Mouse (Mus musculus) forebrain, embryonic 12.5 days (tissue): ENCODE measurements at regions not wholly inside any gene's neighbourhood (a gene's known extent, or its start where the extent isn't known, plus 50 kb on each side); places are given as distances from the start of the nearest gene placed in this dataset.

Experiments used
- ATAC-seq: fragments of 200-750 bp; cut with Nextera tagmentation; 2 replicates; pipeline ENCODE4 v1.8.0; 2017; ENCODE audit warnings: moderate TSS enrichment; ENCODE audit not compliant: low FRiP score
- H3K27ac ChIP-seq: fragments of 300-500 bp; sonication (generic); 2 replicates; pipeline ENCODE4 v1.5.1; 2016; ENCODE audit warnings: mild to moderate bottlenecking
- H3K27me3 ChIP-seq: fragments of 300-500 bp; sonication (generic); 2 replicates; pipeline ENCODE4 v1.6.1; 2016; ENCODE audit warnings: mild to moderate bottlenecking
- H3K36me3 ChIP-seq: fragments of 300-500 bp; sonication (generic); replicated peaks from 2 replicates; pipeline ENCODE4 v1.6.1; 2016; ENCODE audit warnings: mild to moderate bottlenecking
- H3K4me1 ChIP-seq: fragments of 300-500 bp; sonication (generic); 2 replicates; pipeline ENCODE4 v1.6.1; 2016
- H3K4me2 ChIP-seq: fragments of 300-500 bp; sonication (generic); 2 replicates; pipeline ENCODE4 v1.6.1; 2016; ENCODE audit warnings: mild to moderate bottlenecking, moderate library complexity
- H3K4me3 ChIP-seq: fragments of 300-500 bp; sonication (generic); replicated peaks from 2 replicates; pipeline ENCODE4 v1.5.1; 2016; ENCODE audit warnings: mild to moderate bottlenecking
- H3K9ac ChIP-seq: fragments of 300-500 bp; sonication (generic); 2 replicates; pipeline ENCODE4 v1.6.1; 2016; ENCODE audit warnings: mild to moderate bottlenecking
- H3K9me3 ChIP-seq: fragments of 300-500 bp; sonication (generic); 2 replicates; pipeline ENCODE4 v1.6.1; 2016
- WGBS: fragments of 180-500 bp; shearing (Covaris S2); methylation state at CpG from one replicate; pipeline ENCODE4 v1.1.7; 2016; 5-methylcytosine and 5-hydroxymethylcytosine counted together

DNA sequence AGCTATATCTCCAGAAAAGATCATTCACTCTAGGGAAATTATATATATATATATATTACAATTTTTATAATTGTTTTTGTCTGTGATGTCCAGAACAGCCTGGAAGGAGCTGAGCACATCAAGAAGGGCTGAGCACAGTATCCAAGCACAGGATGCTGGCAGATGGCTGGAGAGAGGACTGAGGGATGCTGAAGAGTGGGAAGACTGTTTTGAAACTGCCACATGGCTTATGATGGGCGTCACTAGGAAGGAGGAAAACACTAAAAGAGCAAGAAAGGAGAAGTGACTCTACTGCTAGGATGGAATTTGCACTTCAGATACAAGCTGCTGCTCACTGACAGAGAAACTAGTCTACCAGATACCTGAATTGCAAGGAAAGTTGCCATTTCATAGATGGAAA is 50.4 kb upstream of the Atg10 start:
- no peak for ATAC-seq
- H3K27ac ChIP-seq: no peak overlapping the region
- WGBS: 62% methylated on average over 1 of the region's 1 CpGs
- no peaks in the 10 kb centered on the region for H3K27me3 ChIP-seq
- no peaks in the 10 kb centered on the region for H3K36me3 ChIP-seq
- no peak overlapping the region for H3K4me3 ChIP-seq
- H3K4me1 ChIP-seq: no peaks in the 10 kb centered on the region; the same call in 1 of the 2 replicates
- no peaks in the 10 kb centered on the region for H3K9me3 ChIP-seq
- no peak overlapping the region for H3K9ac ChIP-seq
- H3K4me2 ChIP-seq: no peak overlapping the region

DNA sequence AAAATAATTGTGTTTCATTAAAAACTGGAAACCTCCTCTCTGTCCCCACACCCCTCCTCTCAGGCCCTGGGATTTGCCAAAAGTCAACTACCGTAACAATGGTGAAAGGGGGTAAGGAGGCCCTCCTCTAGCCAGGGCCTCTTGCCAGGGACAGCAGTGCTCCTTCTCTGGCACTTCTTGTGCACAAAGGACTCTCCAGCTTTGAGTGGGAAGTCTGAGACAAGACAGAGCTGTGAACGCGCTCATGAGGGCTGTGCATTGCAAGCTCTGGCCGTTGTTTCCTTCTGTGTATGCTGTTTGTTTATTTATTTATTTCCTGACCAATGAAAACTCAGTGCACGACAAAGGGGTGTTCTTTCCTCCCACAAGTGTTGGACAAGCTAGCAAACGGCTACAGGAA is 50.8 kb upstream of the Atg10 start:
- no peaks in the 10 kb centered on the region for H3K27me3 ChIP-seq
- no peaks in the 10 kb centered on the region for H3K9me3 ChIP-seq
- H3K4me1 ChIP-seq: no peaks in the 10 kb centered on the region; the same call in 1 of the 2 replicates
- no peaks in the 10 kb centered on the region for H3K36me3 ChIP-seq
- H3K9ac ChIP-seq: no peak overlapping the region
- no peak overlapping the region for H3K27ac ChIP-seq
- WGBS: 83% methylated on average over 6 of the region's 6 CpGs
- ATAC-seq: no peak
- H3K4me3 ChIP-seq: no peak overlapping the region
- no peak overlapping the region for H3K4me2 ChIP-seq

DNA sequence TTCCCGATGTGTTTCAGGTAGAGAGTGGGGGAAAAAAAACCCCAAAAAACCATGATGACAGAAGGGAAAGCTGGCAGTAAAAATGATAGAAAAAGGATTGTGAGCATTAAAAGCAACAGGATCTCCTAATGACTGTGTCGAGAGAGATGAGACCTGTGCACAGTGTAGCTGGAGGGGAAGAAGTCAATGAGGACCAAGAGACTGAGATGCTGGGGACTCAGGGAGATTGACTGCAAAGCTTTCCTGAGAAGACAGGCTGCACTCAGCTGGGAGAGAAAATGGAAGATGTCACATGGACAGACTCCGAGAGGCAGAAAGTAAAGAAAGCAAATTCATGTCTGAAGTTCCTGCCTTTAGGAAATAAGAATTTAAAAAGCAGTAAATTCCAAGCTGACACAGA is 55.7 kb upstream of the Atg10 start:
- no peaks in the 10 kb centered on the region for H3K27me3 ChIP-seq
- H3K9ac ChIP-seq: no peak overlapping the region
- no peaks in the 10 kb centered on the region for H3K36me3 ChIP-seq
- no peaks in the 10 kb centered on the region for H3K9me3 ChIP-seq
- WGBS: 90% methylated on average over 3 of the region's 3 CpGs
- no peaks in the 10 kb centered on the region; the same call in 1 of the 2 replicates for H3K4me1 ChIP-seq
- no peak overlapping the region for H3K4me2 ChIP-seq
- no peak overlapping the region for H3K27ac ChIP-seq
- no peak overlapping the region for H3K4me3 ChIP-seq
- ATAC-seq: no peak

DNA sequence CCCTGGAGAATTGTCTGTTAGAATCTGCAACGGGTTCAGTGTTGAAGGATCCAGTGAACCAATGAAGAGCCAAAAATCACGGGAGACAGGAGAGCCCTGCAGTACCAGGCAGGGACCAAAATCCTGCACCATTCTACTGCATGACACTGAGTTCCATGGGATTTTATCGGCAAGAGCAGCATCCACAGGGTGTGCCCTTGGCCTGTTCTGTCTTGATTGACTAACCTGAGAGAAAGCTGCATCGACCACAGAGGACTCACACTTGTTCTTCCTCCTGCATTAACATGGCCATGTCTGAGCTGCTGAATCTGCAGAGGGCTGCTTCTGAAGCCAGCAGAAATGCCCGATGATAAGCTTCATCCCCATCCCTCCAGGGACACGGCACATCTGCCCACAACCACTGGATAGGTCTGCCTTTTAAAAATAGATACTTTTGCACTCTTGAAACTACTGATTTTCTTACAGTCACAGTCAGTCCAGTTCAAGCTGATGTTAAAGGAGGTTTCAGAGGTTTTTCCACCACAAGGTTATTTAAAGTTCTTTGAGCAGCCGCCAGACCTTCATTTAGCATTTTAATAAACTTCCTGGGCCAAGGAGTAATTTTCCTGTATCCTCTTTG is 71.9 kb upstream of the Atg10 start:
- Histone ChIP-seq H3K27ac (no peak overlapping the region), H3K27me3 (no peaks in the 10 kb centered on the region), H3K9me3 (0 out of 2 replicates have a peak, but pooled peaks cover 4% of the 10 kb centered on the region), H3K9ac (no peak overlapping the region), H3K4me2 (no peak overlapping the region), H3K4me1 (no peaks in the 10 kb centered on the region), H3K4me3 (no peak overlapping the region), H3K36me3 (no peaks in the 10 kb centered on the region)
- ATAC-seq: no peak
- WGBS: 85% methylated on average over 7 of the region's 7 CpGs

DNA sequence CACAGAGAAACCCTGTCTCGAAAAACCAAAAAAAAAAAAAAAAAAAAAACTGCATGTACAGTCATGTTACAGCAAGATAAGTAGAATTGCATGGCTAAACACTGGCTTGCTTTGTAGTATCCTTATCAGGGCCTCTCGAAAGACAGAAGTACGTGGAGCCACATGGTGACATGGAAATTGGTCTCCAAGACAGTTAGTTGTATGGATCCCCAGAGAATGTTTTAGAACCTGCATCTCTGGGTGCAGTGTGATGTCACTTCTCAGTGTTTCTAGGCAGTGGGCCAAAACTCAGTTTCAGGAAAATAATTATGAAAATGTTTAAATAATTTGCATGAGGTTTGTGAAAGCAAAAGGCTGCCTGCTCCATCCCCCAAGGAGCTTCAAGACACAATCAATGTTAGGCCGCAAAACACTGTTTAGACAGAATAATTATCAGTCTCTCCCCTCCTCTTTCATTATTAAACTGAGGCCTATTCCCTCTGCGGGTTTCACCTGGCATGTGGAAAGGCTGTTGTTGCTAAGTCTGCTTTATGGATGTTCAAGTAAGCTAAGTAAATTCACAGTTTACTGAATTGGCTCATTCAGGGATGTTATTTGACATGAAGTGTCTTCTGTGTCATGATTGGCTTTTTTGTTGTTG is 72.9 kb upstream of the Atg10 start:
- Histone ChIP-seq H3K27me3 (no peaks in the 10 kb centered on the region), H3K4me1 (no peaks in the 10 kb centered on the region), H3K36me3 (no peaks in the 10 kb centered on the region), H3K4me3 (no peak overlapping the region), H3K9me3 (0 out of 2 replicates have a peak, but pooled peaks cover 4% of the 10 kb centered on the region), H3K9ac (no peak overlapping the region), H3K4me2 (no peak overlapping the region), H3K27ac (no peak overlapping the region)
- peak; percentile 63; the same call in 1 of the 2 replicates for ATAC-seq
- 68% methylated on average over 5 of the region's 5 CpGs for WGBS

DNA sequence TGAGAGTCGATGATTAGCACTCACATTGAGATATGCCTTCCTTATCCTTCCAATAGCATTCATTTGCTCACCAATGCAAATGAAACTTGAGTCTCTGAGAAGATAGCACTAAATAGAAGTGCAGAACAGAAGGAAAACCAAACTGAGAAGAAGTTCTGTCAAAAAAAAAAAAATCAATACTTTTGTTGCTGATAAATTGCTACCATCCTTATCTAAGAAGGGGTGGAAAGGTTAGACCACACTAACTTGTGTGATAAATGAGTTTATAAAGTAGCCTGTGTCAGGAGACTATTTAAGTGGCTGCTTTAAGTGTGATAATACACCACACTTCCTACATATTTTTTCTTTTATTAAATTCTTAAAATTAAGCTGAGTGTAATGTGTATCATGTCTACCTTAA is 78.1 kb upstream of the Atg10 start:
- H3K9ac ChIP-seq: no peak overlapping the region
- H3K9me3 ChIP-seq: 0 out of 2 replicates have a peak, but pooled peaks cover 4% of the 10 kb centered on the region
- H3K27ac ChIP-seq: no peak overlapping the region
- no peak overlapping the region for H3K4me2 ChIP-seq
- no peak for ATAC-seq
- no peaks in the 10 kb centered on the region for H3K27me3 ChIP-seq
- WGBS: 88% methylated on average over 1 of the region's 1 CpGs
- no peaks in the 10 kb centered on the region for H3K4me1 ChIP-seq
- no peaks in the 10 kb centered on the region for H3K36me3 ChIP-seq
- no peak overlapping the region for H3K4me3 ChIP-seq

DNA sequence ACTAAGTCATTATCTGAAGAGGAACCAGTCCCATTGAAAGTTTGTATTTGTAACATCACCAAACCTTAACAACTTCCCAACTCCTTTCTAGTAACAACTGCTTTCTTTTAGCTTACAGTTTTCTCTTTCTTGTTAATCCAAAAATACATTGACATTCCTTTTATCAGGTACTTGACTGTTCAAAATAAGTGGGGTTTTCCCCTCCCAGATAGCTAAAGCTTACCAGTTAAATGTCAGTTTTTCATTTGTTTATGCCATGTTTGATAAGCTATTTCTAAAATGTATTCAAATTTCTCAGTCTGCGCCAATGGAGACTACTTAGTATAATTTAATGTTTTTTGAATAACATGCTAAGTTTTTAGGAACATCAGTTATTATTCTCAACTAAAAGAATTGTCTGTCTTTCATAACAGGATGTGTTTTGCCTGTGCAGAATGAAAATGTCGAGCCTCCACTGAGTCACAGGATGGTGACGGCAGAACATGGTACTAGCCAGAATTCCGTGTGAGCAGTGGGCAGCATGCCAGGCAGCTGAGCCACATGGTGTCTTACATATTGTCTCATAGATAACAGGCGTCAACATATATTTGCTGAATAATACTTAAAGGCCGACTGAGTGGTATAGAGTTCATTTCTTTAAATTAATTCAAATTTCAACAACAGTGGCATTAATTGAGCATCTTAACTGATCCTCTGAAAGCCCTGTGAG is 82.1 kb upstream of the Atg10 start:
- Histone ChIP-seq H3K4me2 (no peak overlapping the region), H3K27ac (no peak overlapping the region), H3K4me3 (no peak overlapping the region), H3K27me3 (no peaks in the 10 kb centered on the region), H3K4me1 (no peaks in the 10 kb centered on the region), H3K9ac (no peak overlapping the region), H3K9me3 (no peaks in the 10 kb centered on the region), H3K36me3 (no peaks in the 10 kb centered on the region)
- ATAC-seq: no peak
- 76% methylated on average over 6 of the region's 6 CpGs for WGBS

DNA sequence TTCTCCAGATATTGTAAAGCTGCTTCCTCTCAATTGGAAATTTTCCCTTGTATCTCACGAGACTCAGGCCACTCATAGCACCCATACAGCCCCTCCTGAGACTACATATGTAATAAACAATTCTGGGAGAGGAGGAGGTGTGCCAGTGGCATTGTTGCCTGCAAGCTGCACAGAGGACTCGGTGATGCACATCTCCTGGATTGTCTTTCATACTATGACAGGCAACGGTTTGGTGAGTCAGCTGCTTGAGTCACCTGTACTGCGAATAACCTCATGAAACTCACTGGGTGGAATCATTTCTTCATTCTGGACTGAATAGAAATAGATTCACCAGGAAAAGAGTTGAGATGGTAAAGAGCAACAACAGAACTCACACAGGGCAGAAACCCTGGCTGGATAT is 82.8 kb upstream of the Atg10 start:
- Histone ChIP-seq H3K27me3 (no peaks in the 10 kb centered on the region), H3K4me2 (no peak overlapping the region), H3K4me1 (no peaks in the 10 kb centered on the region), H3K27ac (no peak overlapping the region), H3K9me3 (no peaks in the 10 kb centered on the region), H3K36me3 (no peaks in the 10 kb centered on the region), H3K4me3 (no peak overlapping the region), H3K9ac (no peak overlapping the region)
- ATAC-seq: no peak
- 82% methylated on average over 4 of the region's 4 CpGs for WGBS

DNA sequence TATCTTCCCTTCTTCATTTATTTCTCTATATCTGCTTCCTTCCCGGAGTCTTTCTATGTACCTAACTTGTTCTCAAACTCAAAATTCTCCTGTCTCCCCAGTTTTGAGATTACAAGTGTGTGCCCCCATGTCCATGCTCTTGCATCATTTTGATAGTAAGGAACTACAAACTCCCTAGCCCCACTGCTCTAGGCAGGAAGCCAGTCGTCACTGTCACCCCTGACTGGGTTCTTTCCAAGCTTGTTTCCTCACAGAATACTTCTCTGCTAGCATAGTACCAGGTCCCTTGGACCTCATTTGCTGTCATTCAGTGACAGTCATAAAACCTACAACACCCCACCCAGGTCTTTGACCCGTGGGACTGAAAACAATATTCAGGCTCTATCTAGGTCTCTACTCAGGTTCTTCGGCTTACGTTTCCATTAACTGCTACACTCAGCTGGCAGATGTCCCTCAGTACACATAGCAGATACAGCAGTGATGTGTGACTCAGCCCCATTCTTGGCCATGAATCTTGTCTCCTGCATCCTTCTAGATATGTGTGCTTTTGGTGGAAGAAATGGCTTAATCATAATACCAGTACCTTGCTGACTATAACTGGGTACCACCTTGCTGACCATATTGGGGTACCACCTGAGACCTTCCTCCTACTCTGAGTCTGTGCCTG is 89.3 kb upstream of the Atg10 start:
- Histone ChIP-seq H3K9ac (no peak overlapping the region), H3K4me1 (no peaks in the 10 kb centered on the region), H3K4me2 (no peak overlapping the region), H3K27me3 (no peaks in the 10 kb centered on the region), H3K9me3 (no peaks in the 10 kb centered on the region), H3K27ac (no peak overlapping the region), H3K36me3 (no peaks in the 10 kb centered on the region), H3K4me3 (no peak overlapping the region)
- ATAC-seq: no peak
- WGBS: 85% methylated on average over 5 of the region's 5 CpGs

DNA sequence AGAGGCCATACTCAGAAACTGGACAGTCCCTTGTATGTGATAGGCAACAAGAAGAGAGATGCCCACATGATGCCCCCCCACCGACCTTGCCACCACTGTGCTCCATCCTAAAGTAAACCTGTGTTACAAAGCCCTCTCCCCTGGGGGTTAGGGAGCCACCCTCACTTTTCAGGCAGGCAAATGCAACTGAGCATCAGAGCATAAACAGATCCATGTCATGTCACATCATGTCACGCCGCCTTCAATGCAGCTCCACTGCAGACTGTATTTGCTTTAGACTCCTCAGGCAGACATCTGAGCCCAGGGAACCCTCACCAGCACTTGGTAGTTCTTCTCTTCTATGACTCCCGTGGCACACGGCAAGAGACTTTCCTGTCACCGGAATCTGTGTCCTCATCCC is 98.6 kb upstream of the Atg10 start:
- Histone ChIP-seq H3K4me2 (no peak overlapping the region), H3K9ac (no peak overlapping the region), H3K36me3 (no peaks in the 10 kb centered on the region), H3K4me1 (no peaks in the 10 kb centered on the region), H3K4me3 (no peak overlapping the region), H3K27ac (no peak overlapping the region), H3K9me3 (no peaks in the 10 kb centered on the region), H3K27me3 (no peaks in the 10 kb centered on the region)
- ATAC-seq: no peak
- WGBS: 92% methylated on average over 6 of the region's 6 CpGs

DNA sequence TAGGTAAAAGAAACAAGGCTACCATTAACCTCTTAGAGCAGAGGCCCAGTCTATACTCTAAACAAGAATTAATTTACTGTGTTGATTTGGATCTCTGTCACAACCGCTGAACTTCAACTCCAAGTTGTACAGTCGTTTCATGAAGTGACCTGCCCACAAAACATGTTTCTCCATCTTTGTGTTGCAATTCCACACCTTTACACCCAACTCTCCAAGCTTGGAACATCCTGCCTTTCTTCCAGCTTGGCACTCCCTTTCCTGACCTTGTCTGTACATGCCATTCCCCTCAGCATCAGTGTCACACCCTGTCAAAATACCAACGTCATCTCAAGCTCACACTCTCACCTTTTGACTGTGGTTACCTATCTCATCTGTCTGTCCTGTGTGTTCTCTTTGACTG is 103.1 kb upstream of the Atg10 start:
- H3K9me3 ChIP-seq: no peaks in the 10 kb centered on the region
- H3K4me2 ChIP-seq: no peak overlapping the region
- no peak overlapping the region for H3K27ac ChIP-seq
- no peaks in the 10 kb centered on the region for H3K4me1 ChIP-seq
- no peaks in the 10 kb centered on the region for H3K36me3 ChIP-seq
- ATAC-seq: no peak
- H3K4me3 ChIP-seq: no peak overlapping the region
- H3K9ac ChIP-seq: no peak overlapping the region
- WGBS: 92% methylated on average over 3 of the region's 3 CpGs
- H3K27me3 ChIP-seq: no peaks in the 10 kb centered on the region

DNA sequence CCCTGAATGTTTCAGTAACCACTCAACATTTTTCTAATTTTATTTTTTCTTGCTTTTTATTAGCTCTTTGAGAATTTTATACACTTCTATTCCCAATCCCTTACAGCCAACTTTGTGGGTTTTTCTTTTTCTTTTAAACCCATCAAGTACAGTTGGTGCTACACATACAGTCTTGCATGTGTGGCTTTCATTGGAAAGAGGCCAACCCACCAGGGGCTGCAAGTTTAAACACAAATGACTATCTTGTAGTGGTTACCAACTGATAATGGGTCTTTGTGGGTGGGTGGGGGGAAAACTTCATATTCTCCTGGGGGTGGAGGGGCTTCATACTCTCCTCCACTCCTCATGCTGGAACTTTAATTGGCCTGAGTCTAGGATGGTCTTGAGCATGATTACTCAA is 110.5 kb upstream of the Atg10 start:
- no peaks in the 10 kb centered on the region for H3K27me3 ChIP-seq
- no peak for ATAC-seq

More for the DNA sequence above, 110.5 kb upstream of the Atg10 start:
- Histone ChIP-seq H3K4me2 (no peak overlapping the region), H3K36me3 (no peaks in the 10 kb centered on the region), H3K9ac (no peak overlapping the region), H3K9me3 (no peaks in the 10 kb centered on the region), H3K4me3 (no peak overlapping the region), H3K4me1 (no peaks in the 10 kb centered on the region), H3K27ac (no peak overlapping the region)
